Mouse (Mus musculus) cerebellum, postnatal 14 days (tissue): ENCODE measurements around the gene Gm2174.
A peak's percentile ranks its signal among the peaks of the same experiment; 100 is the strongest.

ENCODE experiments used
- DNase-seq, 2 experiments: peaks; one replicate each; pipeline ENCODE4 v3.0.0; 2021; ENCODE audit warnings: mixed read lengths in 2 of 2

Gm2174 gene

GRCm38 (mm10) chrX:56447524-56448015 is at the start of gene Gm2174:
Gene Gm2174, plus strand, starts transcription at chrX:56447965.
- no peak for DNase-seq

- DNase-seq = no peak
Observed at GRCm38 (mm10) chrX:56404646-56405045, 43.1 kb upstream of the Gm2174 start.

- no peak for DNase-seq
Observed at GRCm38 (mm10) chrX:56405482-56405881, 42.3 kb upstream of the Gm2174 start.

GRCm38 (mm10) chrX:56406128-56406527 is 41.6 kb upstream of the Gm2174 start:
- no peak for DNase-seq

GRCm38 (mm10) chrX:56416277-56416676 is 31.5 kb upstream of the Gm2174 start:
- no peak for DNase-seq

- DNase-seq = peak in 1 of 2 experiments; percentile 9
Observed at GRCm38 (mm10) chrX:56417541-56417940, 30.2 kb upstream of the Gm2174 start.

- peak in 1 of 2 experiments; percentile 15 for DNase-seq
Observed at GRCm38 (mm10) chrX:56430601-56431000, 17.2 kb upstream of the Gm2174 start.

- no peak for DNase-seq
Observed at GRCm38 (mm10) chrX:56435758-56436283, 11.9 kb upstream of the Gm2174 start.

GRCm38 (mm10) chrX:56446487-56447428 is 1.0 kb upstream of the Gm2174 start:
- DNase-seq = no peak

- peak; percentile 74 for DNase-seq
Observed at GRCm38 (mm10) chrX:56454671-56455371, 7.1 kb downstream of the Gm2174 start, which contains the start of gene Ints6l. Gene Ints6l, plus strand, starts transcription at chrX:56454857.

GRCm38 (mm10) chrX:56455372-56456246 is 7.8 kb downstream of the Gm2174 start:
- peak; percentile 89 to 90 for DNase-seq

- DNase-seq = peak; percentile 12 to 22
Observed at GRCm38 (mm10) chrX:56456379-56456778, 8.6 kb downstream of the Gm2174 start.

- no peak for DNase-seq
Observed at GRCm38 (mm10) chrX:56462020-56462933, 14.5 kb downstream of the Gm2174 start.

- no peak for DNase-seq
Observed at GRCm38 (mm10) chrX:56464906-56465305, 17.1 kb downstream of the Gm2174 start.

- DNase-seq = no peak
Observed at GRCm38 (mm10) chrX:56467688-56468087, 19.9 kb downstream of the Gm2174 start.

GRCm38 (mm10) chrX:56468422-56468821 is 20.7 kb downstream of the Gm2174 start:
- no peak for DNase-seq

- no peak for DNase-seq
Observed at GRCm38 (mm10) chrX:56474035-56474434, 26.3 kb downstream of the Gm2174 start.

GRCm38 (mm10) chrX:56477553-56477952 is 29.8 kb downstream of the Gm2174 start:
- DNase-seq = no peak

- no peak for DNase-seq
Observed at GRCm38 (mm10) chrX:56481906-56482305, 34.1 kb downstream of the Gm2174 start.

- peak; percentile 84 to 91 for DNase-seq
Observed at GRCm38 (mm10) chrX:56489758-56490157, 42.0 kb downstream of the Gm2174 start.

- peak; percentile 14 to 16 for DNase-seq
Observed at GRCm38 (mm10) chrX:56497241-56497640, 49.5 kb downstream of the Gm2174 start.
